Mouse (Mus musculus) thymus, postnatal 14 days (tissue): ENCODE results near the gene Prelp.
"Not testable (repeated sequence)": the region's sequence is repeated elsewhere in the genome, so short reads cannot be mapped to it uniquely, and the experiment has no call there.

Source experiments
- DNase-seq: peaks from one replicate; pipeline ENCODE4 v3.0.0; 2021

The Prelp gene

GRCm38 (mm10) chr1:133921304-133921751 is at the start of gene Prelp:
Gene Prelp (minus strand): TSS chr1:133921414.
- no peak for DNase-seq

DNA sequence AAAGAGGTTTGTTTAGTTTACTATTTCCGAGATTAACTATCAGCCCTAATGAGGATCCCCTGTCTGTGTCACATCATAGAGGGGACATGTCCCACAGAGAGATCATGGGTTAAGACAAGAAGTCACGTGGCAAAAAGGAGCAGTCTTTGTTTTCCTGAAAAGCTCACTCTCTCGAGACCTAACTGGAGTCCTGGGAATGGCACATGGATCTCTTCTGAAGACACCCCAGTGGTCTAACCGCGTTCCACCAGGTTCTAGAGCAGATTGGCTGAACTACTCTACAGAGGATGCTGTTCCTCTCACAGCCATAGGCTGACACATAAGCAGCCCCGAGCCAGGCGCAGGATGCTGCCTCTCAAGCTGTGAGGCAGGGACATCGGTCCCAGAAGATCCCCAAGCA is 48.2 kb upstream of the Prelp start:
- no peak for DNase-seq

DNA sequence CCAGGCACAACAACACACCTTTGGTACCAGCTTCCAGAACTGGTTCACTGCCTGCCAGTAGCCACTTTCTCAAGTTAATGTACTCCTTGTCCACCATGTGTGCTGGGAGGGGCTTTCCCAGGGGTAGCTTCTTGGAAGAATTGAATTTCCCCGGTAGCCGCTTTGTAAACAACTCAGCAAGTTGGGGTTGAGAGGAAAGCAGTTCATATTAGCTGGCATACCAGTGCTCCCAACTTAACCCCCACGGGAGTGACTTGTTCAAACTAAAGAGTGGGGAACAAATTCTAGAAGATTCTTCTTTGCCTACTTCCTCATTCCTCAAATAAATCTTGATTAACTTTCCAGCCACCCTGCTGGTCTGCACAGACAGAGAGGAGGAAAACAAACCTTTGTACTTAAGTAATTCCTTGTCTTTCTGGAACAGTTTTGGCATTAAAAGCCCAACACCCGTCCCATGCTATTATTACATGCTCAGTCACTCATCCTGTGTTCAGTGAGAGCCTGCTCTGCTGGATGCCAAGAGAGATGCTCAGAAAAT is 47.6 kb upstream of the Prelp start:
- DNase-seq: no peak

GRCm38 (mm10) chr1:133967481-133968017 is 46.3 kb upstream of the Prelp start:
- no peak for DNase-seq

GRCm38 (mm10) chr1:133966044-133966443 is 44.8 kb upstream of the Prelp start:
- no peak for DNase-seq

DNA sequence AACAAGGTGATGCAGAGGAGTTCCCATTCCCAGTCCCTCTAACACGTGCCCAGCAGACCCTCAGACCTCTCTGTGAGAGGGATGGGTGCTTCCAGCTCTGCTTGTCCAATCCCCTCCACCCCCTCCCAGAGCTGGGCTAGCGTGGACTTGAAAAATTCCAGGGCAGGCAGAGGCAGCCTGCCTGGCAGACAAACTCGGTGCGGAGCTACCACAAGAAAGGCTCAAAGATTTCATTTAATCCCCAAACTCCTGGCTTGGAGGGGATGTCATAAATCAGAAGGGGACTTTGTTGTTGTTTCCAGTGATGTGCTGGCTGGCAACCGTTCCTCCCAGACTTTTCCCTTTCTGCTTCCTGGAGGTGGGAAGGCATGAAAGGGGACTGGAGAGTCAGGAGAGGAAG is 44.1 kb upstream of the Prelp start:
- DNase-seq: no peak

DNA sequence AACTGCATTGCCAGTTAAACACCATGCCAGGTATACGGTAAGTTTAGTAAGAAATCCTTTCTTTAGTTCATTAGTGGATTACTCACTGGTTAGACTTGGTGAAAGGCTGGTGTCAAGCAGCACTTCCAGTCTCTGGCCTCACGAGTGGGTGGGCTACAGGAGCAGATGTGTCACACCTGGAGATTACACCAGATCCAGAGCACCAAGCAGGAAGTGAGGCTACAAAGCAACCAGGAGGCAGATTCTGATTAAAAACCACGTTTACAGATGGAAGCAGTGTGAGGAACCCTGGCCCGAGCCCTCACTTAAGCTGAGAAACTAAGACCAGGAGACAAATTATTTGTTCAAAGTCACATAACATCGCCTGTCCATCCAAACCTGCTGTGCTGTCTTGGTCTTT is 43.5 kb upstream of the Prelp start:
- no peak for DNase-seq

DNA sequence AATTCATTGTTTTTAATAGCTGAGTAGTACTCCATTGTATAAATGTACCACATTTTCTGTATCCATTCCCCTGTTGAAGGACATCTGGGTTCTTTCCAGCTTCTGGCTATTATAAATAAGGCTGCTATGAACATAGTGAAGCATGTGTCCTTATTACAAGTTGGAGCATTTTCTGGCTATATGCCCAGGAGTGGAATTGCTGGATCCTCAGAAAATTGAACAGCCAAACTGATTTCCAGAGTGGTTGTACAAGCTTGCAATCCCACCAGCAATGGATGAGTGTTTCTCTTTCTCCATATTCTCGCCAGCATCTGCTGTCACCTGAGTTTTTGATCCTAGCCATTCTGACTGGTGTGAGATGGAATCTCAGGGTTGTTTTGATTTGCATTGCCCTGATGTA is 42.4 kb upstream of the Prelp start:
- DNase-seq: not testable (repeated sequence)

DNA sequence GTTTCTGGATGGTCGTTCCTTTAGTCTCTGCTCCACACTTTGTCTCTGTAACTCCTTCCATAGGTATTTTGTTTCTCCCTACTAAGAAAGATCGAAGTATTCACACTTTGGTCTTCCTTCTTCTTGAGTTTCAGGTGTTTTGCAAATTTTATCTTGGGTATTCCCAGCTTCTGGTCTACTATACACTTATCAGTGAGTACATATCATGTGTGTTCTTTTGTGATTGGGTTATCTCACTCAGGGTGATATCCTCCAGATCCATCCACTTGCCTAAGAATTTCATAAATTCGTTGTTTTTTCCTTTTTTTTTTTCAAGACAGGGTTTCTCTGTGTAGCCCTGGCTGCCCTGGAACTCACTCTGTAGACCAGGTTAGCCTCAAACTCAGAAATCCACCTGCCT is 41.9 kb upstream of the Prelp start:
- DNase-seq: not testable (repeated sequence)

DNA sequence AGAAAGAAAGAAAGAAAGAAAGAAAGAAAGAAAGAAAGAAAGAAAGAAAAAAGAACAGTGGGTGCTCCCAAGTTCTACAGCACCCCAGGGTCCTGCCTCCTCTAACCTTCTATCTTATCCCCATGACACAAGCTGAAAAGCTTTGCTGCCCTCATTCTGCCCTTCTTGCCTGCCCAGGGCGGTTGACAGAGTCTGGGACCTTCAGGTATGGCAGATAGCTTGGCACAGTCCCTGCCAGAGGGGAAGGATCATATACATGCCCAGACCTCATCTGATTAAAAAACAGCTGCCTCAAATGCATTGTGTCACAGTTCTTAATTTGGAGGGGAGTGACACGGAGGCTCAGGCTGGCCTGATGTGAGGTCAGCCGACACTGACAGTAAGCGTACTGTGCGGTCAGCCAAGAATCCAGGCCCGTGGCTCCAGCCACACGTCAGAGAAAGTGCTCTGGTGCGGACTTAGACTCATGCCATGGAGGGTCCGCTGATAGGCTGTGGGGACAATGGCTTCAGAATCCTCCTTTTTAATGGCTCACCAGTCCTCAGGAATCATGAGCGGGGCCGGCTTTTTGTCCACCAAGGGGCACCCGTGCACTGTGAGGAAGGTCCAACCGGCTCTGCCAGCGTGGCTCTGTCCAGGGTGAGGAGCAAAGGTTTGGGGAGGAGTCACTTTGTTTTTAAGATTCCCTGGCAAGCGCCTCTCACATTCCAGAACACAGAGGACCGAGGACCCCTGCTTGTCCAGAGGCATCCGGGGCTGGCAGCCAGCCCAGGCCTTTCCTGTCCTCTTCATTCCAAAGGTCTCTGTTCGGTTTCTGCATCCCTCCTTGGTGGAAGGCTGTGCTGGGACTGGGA is 40.3 kb upstream of the Prelp start:
- DNase-seq: no peak

DNA sequence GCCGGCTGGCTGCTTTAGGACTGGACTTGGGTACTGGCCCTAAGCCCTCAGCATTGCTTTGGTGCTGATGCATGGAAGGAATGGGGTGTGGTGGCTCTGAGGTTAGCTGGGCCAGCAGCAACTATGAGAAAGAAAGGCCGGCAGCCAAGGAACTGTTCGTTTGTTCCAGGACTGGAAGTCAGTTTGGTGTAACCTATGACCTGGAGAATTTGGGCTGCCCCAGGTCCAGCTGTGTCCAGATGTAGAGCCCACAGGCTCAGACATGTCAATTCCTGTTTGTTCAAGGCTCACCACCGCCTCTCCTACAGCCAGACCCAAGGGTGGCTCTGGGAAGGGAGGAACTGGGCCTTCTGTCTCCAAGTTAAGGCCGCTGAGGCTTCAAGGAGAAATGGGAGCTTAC is 38.3 kb upstream of the Prelp start:
- no peak for DNase-seq

- no peak for DNase-seq
These were observed 32.8 kb upstream of the Prelp start for GRCm38 (mm10) chr1:133954009-133954408.

GRCm38 (mm10) chr1:133953261-133953742 is 32.1 kb upstream of the Prelp start:
- no peak for DNase-seq

DNA sequence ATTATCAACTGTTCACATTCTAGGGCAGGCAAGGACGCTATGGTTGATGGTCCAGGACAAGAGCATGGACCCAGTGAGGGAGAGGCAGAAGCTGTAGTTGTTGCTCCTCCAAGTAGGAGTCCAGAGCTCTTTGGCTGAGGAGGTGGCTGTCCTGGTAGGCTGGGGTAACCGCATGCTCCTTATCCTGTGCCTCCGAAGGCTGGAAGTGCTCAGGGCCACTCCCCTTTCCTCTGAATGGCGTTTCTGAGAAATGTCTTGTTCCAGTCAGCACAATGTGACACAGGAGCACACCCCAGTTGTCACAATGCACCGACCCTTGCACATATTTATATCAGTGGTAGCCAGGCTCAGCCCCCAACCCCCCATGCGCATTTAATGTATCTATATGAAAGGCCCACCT is 30.4 kb upstream of the Prelp start:
- DNase-seq: no peak

GRCm38 (mm10) chr1:133950061-133950782 is 29.0 kb upstream of the Prelp start:
- DNase-seq: no peak

DNA sequence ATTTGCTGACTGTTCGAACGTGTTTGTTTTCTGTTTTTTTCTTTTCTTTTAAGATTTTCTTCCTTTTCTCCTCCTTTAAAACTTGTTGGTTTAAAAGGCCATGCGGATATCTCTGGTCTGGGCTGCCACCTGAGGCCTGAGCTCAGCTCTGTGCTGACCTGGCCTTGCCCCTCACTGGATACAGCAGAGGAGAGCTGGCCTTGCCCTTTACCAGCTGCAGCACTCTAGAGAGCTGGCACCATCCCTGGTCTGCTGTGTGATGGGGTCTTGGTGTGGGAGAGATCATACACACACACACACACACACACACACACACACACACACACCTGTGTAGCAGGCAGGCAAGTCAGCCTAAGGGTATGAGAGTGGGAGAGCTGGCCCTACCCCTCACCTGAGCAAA is 23.9 kb upstream of the Prelp start:
- no peak for DNase-seq

- no peak for DNase-seq
These were observed 20.7 kb upstream of the Prelp start for GRCm38 (mm10) chr1:133941904-133942303.

- no peak for DNase-seq
These were observed 20.1 kb upstream of the Prelp start for GRCm38 (mm10) chr1:133941158-133941860.

- no peak for DNase-seq
These were observed 19.4 kb upstream of the Prelp start for GRCm38 (mm10) chr1:133940481-133941092.

DNA sequence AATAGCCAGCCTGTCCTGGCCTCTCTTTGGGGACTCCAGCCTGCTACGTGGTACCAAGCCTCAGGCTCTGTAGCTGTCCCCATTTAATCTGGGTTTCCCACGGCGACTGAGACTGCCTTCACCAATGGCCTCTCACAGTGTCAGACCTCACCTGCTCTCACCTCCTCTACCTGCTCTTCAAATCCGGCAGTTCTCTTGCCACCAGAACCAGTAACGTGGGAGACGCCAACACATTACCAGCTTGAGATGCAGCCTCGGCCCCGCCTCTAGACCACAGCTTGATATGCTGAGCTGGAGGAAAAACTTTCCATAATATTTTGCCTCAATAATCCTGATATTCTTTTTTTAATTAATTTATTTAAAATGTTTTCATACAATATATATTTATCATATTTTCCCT is 18.5 kb upstream of the Prelp start:
- no peak for DNase-seq

DNA sequence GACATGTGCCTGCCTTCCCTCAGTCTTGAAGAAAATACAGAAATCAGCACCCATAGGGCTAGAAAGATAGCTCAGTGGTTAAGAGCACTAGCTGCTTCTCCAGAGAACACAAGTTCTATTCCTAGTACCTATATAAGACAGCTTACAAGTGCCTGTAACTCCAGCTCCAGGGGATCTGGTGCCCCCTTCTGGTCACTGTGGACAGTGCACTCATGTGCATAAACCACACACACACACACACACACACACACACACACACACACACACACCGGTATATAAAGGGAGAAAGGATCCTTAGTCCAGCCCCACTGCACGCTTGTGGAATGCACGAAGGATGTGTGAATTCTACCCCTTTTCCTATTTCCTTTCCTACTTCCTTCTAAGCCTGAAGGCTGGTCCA is 15.0 kb upstream of the Prelp start:
- no peak for DNase-seq

- DNase-seq: no peak
These were observed 13.2 kb upstream of the Prelp start for GRCm38 (mm10) chr1:133934354-133934963.
